Mouse (Mus musculus): ENCODE results near the gene A4gnt.
"Not testable (repeated sequence)": the region's sequence is repeated elsewhere in the genome, so short reads cannot be mapped to it uniquely, and the experiment has no call there.

- TF ChIP-seq CTCF (IDR thresholded peaks at IDR 0.05; ENCODE audit: borderline replicate concordance, extremely low read depth, insufficient read depth, insufficient read length); POLR2A (IDR thresholded peaks at IDR 0.05; ENCODE audit: borderline replicate concordance, extremely low read depth, insufficient read depth, insufficient read length, poor library complexity, severe bottlenecking): not testable (repeated sequence)
These were observed 13.2 kb upstream of the A4gnt start for GRCm38 (mm10) chr9:99599127-99599526.

All from brain, embryonic 14.5 days (tissue).